Mouse (Mus musculus): ENCODE data around the gene Smim12. TPM values are rescaled to one million over a fixed set of nuclear protein-coding genes. Genes with fewer than 3 reads are reported as not detected.
A peak's percentile ranks its signal among the peaks of the same experiment; 100 is the strongest.

Smim12 gene
- polyA plus RNA-seq, 1 experiment from 2014 or later, result 78.7 TPM

DNA sequence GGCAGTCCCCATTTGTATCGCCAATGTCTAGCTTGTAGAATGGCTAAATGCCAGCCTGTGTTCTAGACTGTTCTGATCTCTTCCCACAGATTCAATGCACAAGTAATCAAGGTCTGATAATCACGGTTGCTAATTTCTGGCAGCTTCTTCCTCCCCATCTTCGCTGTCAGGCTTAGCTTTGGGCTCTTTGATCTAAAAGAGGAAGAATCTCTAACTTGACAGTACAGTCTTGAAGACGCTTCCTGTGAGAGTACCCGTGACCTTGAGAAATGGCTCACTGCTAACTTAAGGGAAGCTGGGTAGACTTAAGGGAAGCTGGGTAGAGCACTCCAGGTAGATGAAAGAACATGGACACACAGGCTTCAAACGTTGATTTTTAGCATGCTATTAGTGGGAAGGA is 888 bp upstream of the Smim12 start:
- no peak for DNase-seq (ENCODE audit: low spot score)
- Histone ChIP-seq H3K36me3 (peaks cover 12% of the 10 kb centered on the region), H3K4me3 (no peak overlapping the region), H3K4me1 (replicated peaks) (peaks cover 20% of the 10 kb centered on the region), H3K9me3 (no peaks in the 10 kb centered on the region), H3K27ac (no peak overlapping the region), H3K27me3 (ENCODE audit: insufficient read depth, poor library complexity, severe bottlenecking) (peaks cover 14% of the 10 kb centered on the region)
- WGBS, result 69% methylated on average over 6 of the region's 6 CpGs

DNA sequence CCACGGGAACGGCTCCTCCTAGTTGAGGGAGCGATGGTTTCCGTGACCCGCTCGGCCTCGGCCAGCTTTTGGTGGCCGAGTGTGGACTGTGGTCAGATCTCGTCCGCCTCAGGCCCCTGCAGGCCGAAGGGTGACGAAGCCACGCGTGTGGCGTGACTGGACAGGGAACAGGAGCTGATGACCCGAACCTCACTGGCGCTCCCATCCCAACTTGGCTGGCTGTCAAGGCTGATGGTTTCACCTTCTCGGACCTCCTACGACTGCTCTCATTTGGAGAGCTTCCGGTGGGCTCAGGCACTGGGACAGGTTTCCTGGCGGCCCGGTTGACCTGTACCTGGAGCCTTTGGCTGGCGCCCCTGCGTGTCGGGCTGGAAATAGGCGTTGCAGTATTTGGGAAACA is 369 bp downstream of the Smim12 start:
- H3K27me3 ChIP-seq (ENCODE audit: insufficient read depth, poor library complexity, severe bottlenecking), result peaks cover 4% of the 10 kb centered on the region; the same call in 1 of the 2 replicates
- peak overlapping the region; percentile 96 for H3K4me3 ChIP-seq
- under 1% methylated on average over 26 of the region's 26 CpGs for WGBS
- DNase-seq (ENCODE audit: low spot score), result no peak
- peaks cover 20% of the 10 kb centered on the region for H3K4me1 ChIP-seq (replicated peaks)
- H3K27ac ChIP-seq, result peak overlapping the region; percentile 93
- peaks cover 25% of the 10 kb centered on the region for H3K36me3 ChIP-seq
- no peaks in the 10 kb centered on the region for H3K9me3 ChIP-seq

DNA sequence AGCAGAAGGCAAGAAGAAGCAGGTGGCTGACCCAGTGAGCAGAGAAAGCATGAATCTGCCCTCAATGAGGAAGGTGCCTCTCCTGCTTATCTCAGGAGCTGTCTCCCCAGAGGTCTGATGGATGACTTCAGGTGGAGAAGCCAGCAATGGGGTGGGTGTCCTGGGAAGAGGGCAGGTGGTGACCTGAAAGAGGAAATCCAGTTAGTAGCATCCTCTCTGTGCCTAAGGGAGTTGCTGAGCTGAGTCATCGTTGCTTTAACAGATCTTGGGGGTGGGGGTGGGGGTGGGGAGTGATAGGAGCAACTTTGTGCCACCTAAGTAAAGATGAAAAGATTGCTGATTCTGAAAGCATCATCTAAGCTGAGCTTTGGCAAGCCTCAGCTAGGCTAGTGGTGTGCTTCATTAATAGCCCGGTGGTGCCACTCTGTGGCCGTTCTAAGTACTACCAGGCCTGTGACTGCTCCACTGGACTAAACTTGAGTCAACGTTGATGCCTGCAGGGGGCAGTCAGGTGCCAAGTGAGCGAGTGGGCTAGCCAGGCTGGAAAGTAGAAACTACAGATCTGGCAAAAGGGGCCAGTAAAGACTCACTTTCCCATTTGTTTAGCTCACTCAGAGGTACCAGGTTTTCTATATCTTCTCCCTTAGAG is 6.2 kb downstream of the Smim12 start:
- H3K4me1 ChIP-seq (replicated peaks), result peaks cover 14% of the 10 kb centered on the region
- no peak overlapping the region for H3K27ac ChIP-seq
- no peaks in the 10 kb centered on the region for H3K27me3 ChIP-seq (ENCODE audit: insufficient read depth, poor library complexity, severe bottlenecking)
- H3K9me3 ChIP-seq, result no peaks in the 10 kb centered on the region
- DNase-seq (ENCODE audit: low spot score), result peak; percentile 91
- 3% methylated on average over 5 of the region's 5 CpGs for WGBS
- no peak overlapping the region for H3K4me3 ChIP-seq
- peaks cover 30% of the 10 kb centered on the region for H3K36me3 ChIP-seq

DNA sequence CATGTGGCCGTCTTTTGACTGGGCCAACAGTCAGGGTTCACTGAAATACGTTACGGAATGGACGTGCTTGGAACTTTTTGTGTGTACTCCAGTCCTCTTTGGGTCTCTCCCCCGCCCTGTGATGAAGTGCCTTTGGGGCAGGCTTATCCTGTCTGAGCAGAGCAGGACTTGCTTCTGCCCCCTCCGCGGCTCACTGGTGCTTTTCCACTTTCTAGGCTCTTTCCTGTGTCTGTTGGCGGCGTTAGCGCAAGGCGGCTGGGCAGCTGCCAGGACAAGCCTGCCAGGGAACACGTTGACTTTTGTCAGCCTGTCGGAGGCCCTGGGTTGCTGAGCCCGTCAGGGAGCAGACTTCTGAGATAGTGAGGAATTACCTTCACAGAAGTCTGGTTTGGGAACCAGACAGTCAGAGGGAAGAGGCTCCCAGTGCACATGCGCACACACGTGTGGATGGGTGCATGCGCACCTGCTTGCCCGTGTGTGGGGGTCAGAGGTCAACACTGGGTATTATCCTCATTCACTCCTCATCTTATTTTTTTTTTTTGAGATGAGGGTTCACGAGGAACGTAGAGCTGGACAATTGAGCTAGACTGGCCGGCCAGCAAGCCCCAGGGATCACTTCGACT is 8.5 kb downstream of the Smim12 start:
- H3K9me3 ChIP-seq, result no peaks in the 10 kb centered on the region
- H3K27ac ChIP-seq, result no peak overlapping the region
- H3K4me3 ChIP-seq, result no peak overlapping the region
- no peaks in the 10 kb centered on the region for H3K27me3 ChIP-seq (ENCODE audit: insufficient read depth, poor library complexity, severe bottlenecking)
- 0 out of 2 replicates have a peak, but pooled peaks cover 6% of the 10 kb centered on the region for H3K4me1 ChIP-seq (replicated peaks)
- DNase-seq (ENCODE audit: low spot score), result no peak
- 63% methylated on average over 22 of the region's 22 CpGs for WGBS
- peaks cover 23% of the 10 kb centered on the region for H3K36me3 ChIP-seq

DNA sequence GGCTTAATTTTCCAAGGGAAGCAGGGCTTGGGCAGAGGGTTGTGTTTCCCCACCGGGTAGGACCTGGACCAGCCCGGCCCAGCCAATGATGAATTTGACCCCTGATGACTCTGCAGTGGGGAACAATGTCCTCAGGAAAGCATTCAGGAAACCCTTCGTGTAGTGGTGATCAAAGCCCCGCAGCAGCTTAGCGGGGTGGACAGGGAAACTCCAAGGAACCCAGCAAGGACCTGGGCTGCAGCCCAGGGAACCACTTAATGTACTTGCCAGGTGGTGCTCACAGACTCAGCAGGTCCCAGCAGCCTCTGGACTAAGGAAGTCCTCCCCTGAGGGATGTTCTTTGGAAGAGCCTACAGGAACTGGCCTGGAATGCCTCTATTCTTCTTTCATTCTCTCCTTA is 13.2 kb downstream of the Smim12 start:
- no peak for DNase-seq (ENCODE audit: low spot score)
- H3K4me1 ChIP-seq (replicated peaks), result peaks cover 11% of the 10 kb centered on the region; the same call in 1 of the 2 replicates
- no peaks in the 10 kb centered on the region for H3K36me3 ChIP-seq
- no peaks in the 10 kb centered on the region for H3K9me3 ChIP-seq
- no peak overlapping the region for H3K4me3 ChIP-seq
- no peaks in the 10 kb centered on the region; the same call in 1 of the 2 replicates for H3K27me3 ChIP-seq (ENCODE audit: insufficient read depth, poor library complexity, severe bottlenecking)
- 58% methylated on average over 5 of the region's 5 CpGs for WGBS
- H3K27ac ChIP-seq, result no peak overlapping the region

DNA sequence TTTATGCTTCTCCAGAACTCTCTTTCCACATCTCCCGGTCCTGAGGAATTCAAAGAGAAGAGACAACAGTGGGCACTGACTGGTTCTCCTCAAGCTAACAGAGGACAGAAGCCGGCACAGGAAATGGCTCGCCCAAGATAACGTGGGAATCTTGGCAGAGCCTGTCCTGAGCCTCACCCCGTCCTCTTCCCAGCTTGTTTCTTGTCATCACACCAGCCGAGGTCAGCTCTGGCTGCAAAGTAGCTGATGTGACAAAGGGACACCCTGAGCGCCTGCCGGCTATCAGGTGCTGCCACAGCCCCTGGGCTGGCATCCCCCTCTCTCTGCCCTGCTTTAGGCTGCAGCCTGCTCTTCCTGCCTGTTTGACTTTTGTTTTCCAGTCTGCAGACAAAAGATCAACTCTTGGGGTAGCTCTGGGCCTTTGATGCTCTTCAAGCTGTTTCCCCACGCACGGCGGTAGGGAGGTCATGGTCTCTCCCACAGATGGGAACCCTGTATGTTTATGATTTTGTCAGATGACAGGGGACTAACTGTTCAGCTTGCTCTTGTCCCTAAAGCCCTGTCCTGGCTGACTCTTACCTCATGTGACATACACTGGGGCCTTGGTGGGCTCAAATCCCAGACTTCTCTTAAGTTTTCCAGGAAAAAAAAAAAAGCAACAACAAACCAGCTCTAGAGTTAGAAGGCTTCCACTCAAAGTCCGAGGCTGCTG is 14.8 kb downstream of the Smim12 start:
- Histone ChIP-seq H3K27me3 (ENCODE audit: insufficient read depth, poor library complexity, severe bottlenecking) (no peaks in the 10 kb centered on the region; the same call in 1 of the 2 replicates), H3K9me3 (no peaks in the 10 kb centered on the region), H3K36me3 (no peaks in the 10 kb centered on the region), H3K27ac (0 out of 2 replicates have a peak overlapping the region, but pooled peaks have one; percentile 29), H3K4me3 (no peak overlapping the region), H3K4me1 (replicated peaks) (peaks cover 17% of the 10 kb centered on the region)
- WGBS, result 62% methylated on average over 12 of the region's 12 CpGs
- no peak for DNase-seq (ENCODE audit: low spot score)

DNA sequence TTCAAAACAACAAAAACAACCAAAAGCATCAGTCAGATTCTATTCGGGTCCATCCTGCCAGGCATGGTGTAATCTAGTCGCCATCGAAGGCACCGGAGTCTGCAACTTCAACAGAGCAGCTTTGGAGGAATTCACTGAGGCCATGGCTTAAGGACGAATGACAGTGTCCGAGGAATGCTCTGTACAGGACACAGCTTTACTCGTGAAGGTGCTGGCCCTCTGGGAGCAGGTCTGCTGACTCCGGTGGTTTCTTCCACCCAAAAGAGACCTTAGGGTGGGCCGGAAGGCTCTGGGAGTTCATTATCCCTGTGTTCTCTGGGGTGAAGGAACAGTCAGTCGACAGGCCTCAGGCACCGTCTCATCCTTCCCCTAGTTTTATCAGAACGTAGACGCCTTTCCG is 18.0 kb downstream of the Smim12 start:
- H3K27ac ChIP-seq, result no peak overlapping the region
- H3K36me3 ChIP-seq, result no peaks in the 10 kb centered on the region
- peaks cover 33% of the 10 kb centered on the region for H3K4me1 ChIP-seq (replicated peaks)
- no peaks in the 10 kb centered on the region; the same call in 1 of the 2 replicates for H3K27me3 ChIP-seq (ENCODE audit: insufficient read depth, poor library complexity, severe bottlenecking)
- no peak overlapping the region for H3K4me3 ChIP-seq
- no peak for DNase-seq (ENCODE audit: low spot score)
- 90% methylated on average over 14 of the region's 14 CpGs for WGBS
- no peaks in the 10 kb centered on the region for H3K9me3 ChIP-seq

DNA sequence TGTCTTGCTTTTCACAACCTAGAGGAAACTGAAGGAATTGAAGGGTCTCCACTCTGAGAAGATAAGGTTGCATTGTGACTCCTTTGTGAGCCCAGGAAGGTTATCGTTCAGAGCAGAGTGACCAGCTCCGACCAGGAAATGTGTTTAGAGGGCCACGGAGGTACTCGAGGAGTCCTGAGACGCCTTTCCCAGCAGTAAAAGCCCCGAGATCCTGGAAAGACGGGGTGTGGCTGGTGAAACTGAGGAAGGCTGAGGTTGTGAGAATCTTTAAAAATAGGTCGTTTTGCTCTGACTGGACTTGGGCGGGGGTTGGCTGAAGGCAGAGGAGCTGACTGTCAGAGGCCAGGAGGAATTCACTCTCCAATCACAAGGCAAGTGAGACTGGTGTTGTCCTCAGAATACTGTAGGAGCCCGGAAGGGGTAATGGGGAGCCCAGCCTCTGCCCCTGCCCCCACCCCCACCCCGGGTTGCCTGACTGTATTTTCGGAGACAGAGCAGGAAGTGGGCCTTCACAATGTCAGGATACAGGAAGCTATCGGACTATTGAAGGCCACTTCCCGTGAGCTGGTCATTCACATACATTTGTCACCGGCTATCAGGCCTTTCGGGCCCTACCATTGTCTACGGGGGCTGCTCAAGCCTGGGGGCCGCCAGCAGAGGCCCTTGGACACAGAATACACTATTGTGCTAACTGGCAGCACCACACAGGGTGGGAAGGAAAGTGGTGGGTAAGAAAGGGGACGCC is 20.0 kb downstream of the Smim12 start:
- 65% methylated on average over 19 of the region's 19 CpGs for WGBS
- no peak overlapping the region for H3K4me3 ChIP-seq
- H3K9me3 ChIP-seq, result no peaks in the 10 kb centered on the region
- DNase-seq (ENCODE audit: low spot score), result peak; percentile 21
- no peaks in the 10 kb centered on the region for H3K36me3 ChIP-seq
- peak overlapping the region; percentile 80 for H3K27ac ChIP-seq
- peaks cover 28% of the 10 kb centered on the region for H3K4me1 ChIP-seq (replicated peaks)
- H3K27me3 ChIP-seq (ENCODE audit: insufficient read depth, poor library complexity, severe bottlenecking), result no peaks in the 10 kb centered on the region; the same call in 1 of the 2 replicates

DNA sequence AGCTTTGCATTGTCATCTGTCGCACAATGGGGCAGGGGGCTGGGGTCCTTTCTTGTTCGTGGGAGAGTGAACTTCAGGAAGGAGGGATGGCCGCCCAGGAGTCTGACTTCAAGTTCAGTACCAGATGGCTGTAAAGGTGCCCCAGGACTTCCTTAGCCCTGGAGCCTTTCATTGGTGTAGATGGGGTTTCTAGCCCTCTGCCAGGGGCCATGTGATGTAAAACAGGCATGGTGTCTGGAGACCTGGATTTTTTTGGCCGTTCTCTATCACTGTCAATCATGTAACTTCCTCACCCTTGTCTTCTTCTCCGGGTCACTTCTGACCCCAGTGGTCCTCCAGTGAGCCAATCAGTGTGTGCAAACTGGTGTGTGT is 20.6 kb downstream of the Smim12 start:
- Histone ChIP-seq H3K27me3 (ENCODE audit: insufficient read depth, poor library complexity, severe bottlenecking) (no peaks in the 10 kb centered on the region; the same call in 1 of the 2 replicates), H3K4me3 (no peak overlapping the region), H3K36me3 (no peaks in the 10 kb centered on the region), H3K9me3 (no peaks in the 10 kb centered on the region), H3K27ac (peak overlapping the region; percentile 80), H3K4me1 (replicated peaks) (peaks cover 28% of the 10 kb centered on the region)
- DNase-seq (ENCODE audit: low spot score), result no peak
- 58% methylated on average over 5 of the region's 5 CpGs for WGBS

DNA sequence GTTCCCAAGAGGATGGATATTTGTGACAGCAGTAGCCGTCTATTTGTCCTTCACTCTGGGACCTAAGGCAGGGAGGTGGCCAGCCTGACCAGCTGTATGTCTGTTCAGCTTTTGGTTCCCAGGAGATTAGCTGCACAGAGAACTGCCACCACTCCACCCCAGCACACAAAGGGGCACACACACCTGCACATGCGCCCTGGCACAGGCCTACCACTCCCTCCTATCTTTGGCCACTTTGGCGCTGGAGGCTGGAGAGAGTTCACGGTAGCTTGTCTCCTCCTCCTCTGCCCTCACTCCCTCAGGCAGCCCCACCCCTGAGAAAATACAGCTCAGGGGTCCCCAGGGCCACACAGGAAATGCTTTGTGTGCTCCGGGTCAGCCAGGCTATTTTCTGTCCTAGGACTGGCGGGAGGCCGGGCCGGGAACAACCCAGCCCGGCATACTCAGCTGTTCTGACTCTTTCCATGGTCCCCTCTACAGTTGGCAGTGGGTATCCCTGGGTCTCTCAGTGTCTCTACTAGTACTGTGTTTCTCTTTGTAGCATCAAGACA is 34.9 kb downstream of the Smim12 start:
- peak overlapping the region; percentile 43; the same call in 1 of the 2 replicates for H3K27ac ChIP-seq
- H3K27me3 ChIP-seq (ENCODE audit: insufficient read depth, poor library complexity, severe bottlenecking), result peaks cover 3% of the 10 kb centered on the region; the same call in 1 of the 2 replicates
- H3K4me3 ChIP-seq, result no peak overlapping the region
- WGBS, result 48% methylated on average over 9 of the region's 9 CpGs
- H3K9me3 ChIP-seq, result no peaks in the 10 kb centered on the region
- DNase-seq (ENCODE audit: low spot score), result peak; percentile 29
- no peaks in the 10 kb centered on the region for H3K36me3 ChIP-seq
- peaks cover 14% of the 10 kb centered on the region; the same call in 1 of the 2 replicates for H3K4me1 ChIP-seq (replicated peaks)

DNA sequence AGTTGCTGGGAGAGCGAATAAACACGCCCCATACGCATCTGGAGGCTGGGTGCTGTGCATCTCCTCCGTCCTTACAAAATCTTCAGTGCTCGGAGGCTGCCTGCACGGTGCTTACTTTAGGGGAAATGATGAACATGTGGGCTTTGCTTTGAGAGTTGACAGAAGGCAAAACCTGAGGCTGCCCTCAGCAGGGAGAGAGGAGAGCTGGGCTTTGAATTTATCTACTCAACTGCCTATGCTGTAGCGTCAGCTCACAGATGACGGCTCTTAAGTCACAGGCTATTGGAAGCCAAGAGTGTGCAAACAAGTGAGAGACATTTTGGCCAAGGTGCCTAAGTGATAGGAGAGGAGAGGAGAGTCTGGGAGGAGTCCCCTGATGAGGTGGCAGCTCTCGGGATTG is 35.7 kb downstream of the Smim12 start:
- Histone ChIP-seq H3K4me3 (no peak overlapping the region), H3K27ac (peak overlapping the region; percentile 43; the same call in 1 of the 2 replicates), H3K36me3 (no peaks in the 10 kb centered on the region), H3K4me1 (replicated peaks) (peaks cover 14% of the 10 kb centered on the region; the same call in 1 of the 2 replicates), H3K27me3 (ENCODE audit: insufficient read depth, poor library complexity, severe bottlenecking) (peaks cover 3% of the 10 kb centered on the region; the same call in 1 of the 2 replicates), H3K9me3 (no peaks in the 10 kb centered on the region)
- DNase-seq (ENCODE audit: low spot score), result no peak
- WGBS, result 76% methylated on average over 9 of the region's 9 CpGs

DNA sequence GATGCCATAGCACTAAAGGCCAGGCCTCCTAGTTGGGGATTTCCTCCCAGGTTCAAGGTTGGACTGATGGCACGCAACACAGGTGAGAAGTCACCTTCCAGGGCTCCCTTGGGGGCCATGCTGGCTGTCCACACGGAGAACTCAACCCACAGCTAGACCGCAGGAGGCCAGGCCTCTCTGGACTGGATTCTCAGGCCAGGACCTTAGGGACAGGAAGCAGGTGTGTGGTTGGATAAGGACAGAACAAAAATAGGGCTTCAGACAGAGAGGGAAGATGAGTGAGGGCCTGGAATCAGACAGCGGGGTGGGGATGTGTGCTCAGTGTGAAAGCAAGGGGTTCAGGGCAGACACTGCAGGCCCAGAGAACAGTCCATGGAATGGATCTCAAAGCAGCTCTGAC is 43.3 kb downstream of the Smim12 start:
- Histone ChIP-seq H3K9me3 (no peaks in the 10 kb centered on the region), H3K4me1 (replicated peaks) (peaks cover 9% of the 10 kb centered on the region; the same call in 1 of the 2 replicates), H3K27ac (no peak overlapping the region), H3K27me3 (ENCODE audit: insufficient read depth, poor library complexity, severe bottlenecking) (no peaks in the 10 kb centered on the region), H3K4me3 (no peak overlapping the region), H3K36me3 (no peaks in the 10 kb centered on the region)
- 80% methylated on average over 4 of the region's 4 CpGs for WGBS
- no peak for DNase-seq (ENCODE audit: low spot score)

Data from hindbrain, embryonic 10.5 days (tissue).